Mouse (Mus musculus) G1E-ER4 (cell line): ENCODE results near the gene Eef1akmt3. TPM values are rescaled to one million over a fixed set of nuclear protein-coding genes. Genes with fewer than 3 reads are reported as not detected.

Source experiments
- GATA1 ChIP-seq: IDR thresholded peaks from one replicate; pipeline ENCODE4 v1.8.0; 2012; ENCODE audit warnings: low read length, inconsistent platforms
- polyA plus RNA-seq: library from polyadenylated mRNA; stranded (reverse); fragments of >175 nt; gene quantifications from 2 replicates; pipeline ENCODE4 v1.2.3, GENCODE M21; 2012

Gene Eef1akmt3
- polyA plus RNA-seq, 1 experiment, result 0.09 TPM

- no peak for TF ChIP-seq GATA1
These were observed 34.3 kb upstream of the Eef1akmt3 start for GRCm38 (mm10) chr10:127075651-127076050.

GRCm38 (mm10) chr10:127075080-127075479 is 33.8 kb upstream of the Eef1akmt3 start, which contains the start of gene Agap2:
TSS of gene Agap2 (plus strand) at chr10:127075284.
- no peak for TF ChIP-seq GATA1

GRCm38 (mm10) chr10:127073981-127074380 is 32.7 kb upstream of the Eef1akmt3 start:
- TF ChIP-seq GATA1, result no peak

- no peak for TF ChIP-seq GATA1
These were observed 29.9 kb upstream of the Eef1akmt3 start for GRCm38 (mm10) chr10:127071203-127071602.

- TF ChIP-seq GATA1, result no peak
These were observed 29.1 kb upstream of the Eef1akmt3 start, which contains the start of gene Tspan31 for GRCm38 (mm10) chr10:127070190-127071121. TSS of gene Tspan31 (minus strand) at chr10:127070264.

GRCm38 (mm10) chr10:127069281-127070189 is 28.2 kb upstream of the Eef1akmt3 start:
- no peak for TF ChIP-seq GATA1

- no peak for TF ChIP-seq GATA1
These were observed 27.2 kb upstream of the Eef1akmt3 start for GRCm38 (mm10) chr10:127068360-127069038.

- TF ChIP-seq GATA1, result no peak
These were observed 25.3 kb upstream of the Eef1akmt3 start for GRCm38 (mm10) chr10:127066519-127067018.

GRCm38 (mm10) chr10:127065981-127066380 is 24.7 kb upstream of the Eef1akmt3 start:
- no peak for TF ChIP-seq GATA1

GRCm38 (mm10) chr10:127063913-127064870 is 22.9 kb upstream of the Eef1akmt3 start:
- TF ChIP-seq GATA1, result no peak

GRCm38 (mm10) chr10:127063239-127063872 is 22.0 kb upstream of the Eef1akmt3 start, which contains the start of gene Cdk4:
TSS of gene Cdk4 (plus strand) at chr10:127063534.
- TF ChIP-seq GATA1, result no peak

GRCm38 (mm10) chr10:127062503-127062902 is 21.2 kb upstream of the Eef1akmt3 start:
- no peak for TF ChIP-seq GATA1

GRCm38 (mm10) chr10:127061513-127061912 is 20.2 kb upstream of the Eef1akmt3 start:
- TF ChIP-seq GATA1, result no peak
